Mouse (Mus musculus) intestine, embryonic 14.5 days (tissue): ENCODE measurements around the gene Gm11541. TPM values are rescaled to one million over a fixed set of nuclear protein-coding genes. Genes with fewer than 3 reads are reported as not detected.

ENCODE experiments used
- ATAC-seq: fragments of 200-750 bp; cut with Nextera tagmentation; replicated peaks from 2 replicates; pipeline ENCODE4 v1.8.0; 2017; ENCODE audit warnings: low read depth, moderate number of reproducible peaks, moderate TSS enrichment, moderate library complexity; ENCODE audit not compliant: low FRiP score, low TSS enrichment
- DNase-seq: peaks from one replicate; pipeline ENCODE4 v3.0.0-alpha.2; 2018; ENCODE audit warnings: low spot score
- H3K27ac ChIP-seq: fragments of 300-500 bp; sonication (generic); 2 replicates; pipeline ENCODE4 v1.5.1; 2014; ENCODE audit warnings: low read depth, mild to moderate bottlenecking, control low read depth
- H3K27me3 ChIP-seq: fragments of 300-500 bp; sonication (generic); replicated peaks from 2 replicates; pipeline ENCODE4 v1.6.1; 2014; ENCODE audit warnings: low read length, control low read depth; ENCODE audit not compliant: control insufficient read depth, insufficient read depth
- H3K36me3 ChIP-seq: fragments of 300-500 bp; sonication (generic); 2 replicates; pipeline ENCODE4 v1.6.1; 2014; ENCODE audit warnings: low read length, control low read depth; ENCODE audit not compliant: control insufficient read depth, insufficient read depth
- H3K4me1 ChIP-seq: fragments of 300-500 bp; sonication (generic); replicated peaks from 2 replicates; pipeline ENCODE4 v1.6.1; 2014; ENCODE audit warnings: low read length, control low read depth, mixed read lengths; ENCODE audit not compliant: control insufficient read depth, insufficient read depth
- H3K4me2 ChIP-seq: fragments of 300-500 bp; sonication (generic); 2 replicates; pipeline ENCODE4 v1.6.1; 2014; ENCODE audit warnings: low read length
- H3K4me3 ChIP-seq: fragments of 300-500 bp; sonication (generic); 2 replicates; pipeline ENCODE4 v1.5.1; 2014; ENCODE audit warnings: low read depth, low read length, control low read depth, mixed read lengths
- H3K9ac ChIP-seq: fragments of 300-500 bp; sonication (generic); 2 replicates; pipeline ENCODE4 v1.6.1; 2014; ENCODE audit warnings: mild to moderate bottlenecking, low read length
- H3K9me3 ChIP-seq: fragments of 300-500 bp; sonication (generic); 2 replicates; pipeline ENCODE4 v1.6.1; 2016; ENCODE audit warnings: low read length, control low read depth; ENCODE audit not compliant: control insufficient read depth
- WGBS: fragments of 180-500 bp; shearing (Covaris S2); extraction: QIAGEN DNeasy Blood & Tissue Kit; methylation state at CpG from one replicate; pipeline ENCODE4 v1.1.7; 2014; 5-methylcytosine and 5-hydroxymethylcytosine counted together
- polyA plus RNA-seq: library from polyadenylated mRNA; unstranded; fragments of >200 nt; fragmentation: Nextera tagmentation; extraction: Ambion mirVana; gene quantifications from 2 replicates; pipeline ENCODE4 v1.2.1, GENCODE M21; 2014

Gene Gm11541
- polyA plus RNA-seq, 1 experiment from 2014 or later = 0.89 TPM

GRCm38 (mm10) chr11:94727306-94727705, 23.0 kb upstream of the Gm11541 start:
- Histone ChIP-seq H3K27me3 (no peaks in the 10 kb centered on the region), H3K9ac (no peak overlapping the region), H3K4me3 (no peak overlapping the region), H3K4me1 (no peaks in the 10 kb centered on the region), H3K36me3 (no peaks in the 10 kb centered on the region), H3K9me3 (no peaks in the 10 kb centered on the region), H3K27ac (no peak overlapping the region), H3K4me2 (no peak overlapping the region)
- 83% methylated on average over 3 of the region's 3 CpGs for WGBS
- DNase-seq (no peak), ATAC-seq (no peak)

- no peaks in the 10 kb centered on the region for H3K9me3 ChIP-seq
- no peak overlapping the region for H3K27ac ChIP-seq
- DNase-seq (no peak), ATAC-seq (no peak)
- no peak overlapping the region for H3K4me2 ChIP-seq
- H3K4me3 ChIP-seq = no peak overlapping the region
- peaks cover 15% of the 10 kb centered on the region; the same call in 1 of the 2 replicates for H3K4me1 ChIP-seq
- 0 out of 2 replicates have a peak, but pooled peaks cover 3% of the 10 kb centered on the region for H3K27me3 ChIP-seq
- H3K36me3 ChIP-seq = no peaks in the 10 kb centered on the region
- 72% methylated on average over 2 of the region's 2 CpGs for WGBS
- H3K9ac ChIP-seq = no peak overlapping the region
Measured at GRCm38 (mm10) chr11:94719216-94719615, 14.9 kb upstream of the Gm11541 start.

- Histone ChIP-seq H3K27ac (no peak overlapping the region), H3K9me3 (no peaks in the 10 kb centered on the region), H3K9ac (no peak overlapping the region), H3K4me3 (no peak overlapping the region), H3K4me2 (no peak overlapping the region), H3K27me3 (0 out of 2 replicates have a peak, but pooled peaks cover 6% of the 10 kb centered on the region), H3K36me3 (no peaks in the 10 kb centered on the region), H3K4me1 (peaks cover 15% of the 10 kb centered on the region; the same call in 1 of the 2 replicates)
- WGBS = 92% methylated on average over 7 of the region's 7 CpGs
- ATAC-seq = no peak
- no peak for DNase-seq
Measured at GRCm38 (mm10) chr11:94718113-94718909, 14.0 kb upstream of the Gm11541 start.

DNA sequence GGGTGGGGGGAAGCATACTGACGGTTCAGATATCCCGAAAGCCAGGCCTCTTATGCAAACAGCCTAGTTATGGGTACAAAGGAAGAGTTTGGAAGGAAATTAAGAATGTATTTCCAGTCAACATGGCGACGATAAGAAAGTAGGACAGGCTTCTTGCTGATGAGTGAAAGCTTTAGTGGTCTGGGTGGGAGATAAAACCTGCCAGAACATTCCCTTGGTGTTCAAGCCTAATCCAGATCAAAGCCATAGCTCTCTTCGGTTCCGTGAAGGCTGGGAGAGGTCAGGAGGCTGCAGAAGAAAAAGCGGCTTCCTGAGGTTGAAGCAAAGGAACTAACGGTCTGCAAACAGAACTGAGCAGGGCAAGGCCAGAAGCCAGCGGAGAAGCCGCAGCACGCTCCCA, 12.9 kb upstream of the Gm11541 start:
- DNase-seq (no peak), ATAC-seq (no peak)
- H3K9me3 ChIP-seq = no peaks in the 10 kb centered on the region
- H3K36me3 ChIP-seq = no peaks in the 10 kb centered on the region
- H3K27ac ChIP-seq = no peak overlapping the region
- peak overlapping the region; percentile 32; the same call in 1 of the 2 replicates for H3K4me2 ChIP-seq
- peaks cover 22% of the 10 kb centered on the region; the same call in 1 of the 2 replicates for H3K4me1 ChIP-seq
- H3K4me3 ChIP-seq = no peak overlapping the region
- no peak overlapping the region for H3K9ac ChIP-seq
- 35% methylated on average over 11 of the region's 11 CpGs for WGBS
- 0 out of 2 replicates have a peak, but pooled peaks cover 6% of the 10 kb centered on the region for H3K27me3 ChIP-seq

DNA sequence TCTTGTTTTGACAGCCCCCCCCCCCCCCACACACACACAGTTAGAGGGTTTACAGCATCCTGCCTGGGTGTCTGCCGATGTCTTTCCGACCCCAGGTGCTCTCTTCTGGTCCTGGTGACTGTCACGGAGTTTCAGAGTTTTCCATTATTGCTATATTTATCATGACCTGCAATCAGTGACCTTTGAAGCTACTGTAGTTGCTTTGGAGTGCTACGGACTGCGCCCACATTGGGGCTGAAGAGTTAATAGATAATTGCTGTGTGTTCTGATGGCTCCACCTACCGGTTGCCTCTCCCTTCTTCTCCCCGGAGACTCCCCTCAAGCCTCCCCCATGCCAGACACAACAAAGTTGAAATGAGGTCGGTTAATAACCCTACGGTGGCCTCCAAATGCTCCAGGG, 12.5 kb upstream of the Gm11541 start:
- peak overlapping the region; percentile 32 for H3K4me2 ChIP-seq
- 3% methylated on average over 9 of the region's 9 CpGs for WGBS
- ATAC-seq = peak; percentile 81

GRCm38 (mm10) chr11:94715622-94716021, 11.3 kb upstream of the Gm11541 start:
- DNase-seq (no peak), ATAC-seq (no peak)
- Histone ChIP-seq H3K9me3 (no peaks in the 10 kb centered on the region), H3K36me3 (no peaks in the 10 kb centered on the region), H3K27me3 (0 out of 2 replicates have a peak, but pooled peaks cover 6% of the 10 kb centered on the region), H3K9ac (no peak overlapping the region), H3K27ac (no peak overlapping the region), H3K4me2 (no peak overlapping the region), H3K4me3 (no peak overlapping the region), H3K4me1 (peaks cover 16% of the 10 kb centered on the region; the same call in 1 of the 2 replicates)
- 75% methylated on average over 5 of the region's 5 CpGs for WGBS

More for the DNA sequence above, 12.5 kb upstream of the Gm11541 start:
- Histone ChIP-seq H3K4me1 (peaks cover 20% of the 10 kb centered on the region; the same call in 1 of the 2 replicates), H3K9me3 (no peaks in the 10 kb centered on the region), H3K36me3 (no peaks in the 10 kb centered on the region), H3K9ac (no peak overlapping the region), H3K4me3 (no peak overlapping the region), H3K27me3 (0 out of 2 replicates have a peak, but pooled peaks cover 6% of the 10 kb centered on the region), H3K27ac (no peak overlapping the region)
- DNase-seq = peak; percentile 60

- Histone ChIP-seq H3K36me3 (no peaks in the 10 kb centered on the region), H3K9ac (no peak overlapping the region), H3K4me1 (peaks cover 16% of the 10 kb centered on the region; the same call in 1 of the 2 replicates), H3K4me2 (no peak overlapping the region), H3K27ac (0 out of 2 replicates have a peak overlapping the region, but pooled peaks have one; percentile 16), H3K27me3 (0 out of 2 replicates have a peak, but pooled peaks cover 6% of the 10 kb centered on the region), H3K9me3 (no peaks in the 10 kb centered on the region), H3K4me3 (no peak overlapping the region)
- no peak for ATAC-seq
- 35% methylated on average over 11 of the region's 11 CpGs for WGBS
- no peak for DNase-seq
Measured at GRCm38 (mm10) chr11:94713246-94713860, 9.1 kb upstream of the Gm11541 start.

DNA sequence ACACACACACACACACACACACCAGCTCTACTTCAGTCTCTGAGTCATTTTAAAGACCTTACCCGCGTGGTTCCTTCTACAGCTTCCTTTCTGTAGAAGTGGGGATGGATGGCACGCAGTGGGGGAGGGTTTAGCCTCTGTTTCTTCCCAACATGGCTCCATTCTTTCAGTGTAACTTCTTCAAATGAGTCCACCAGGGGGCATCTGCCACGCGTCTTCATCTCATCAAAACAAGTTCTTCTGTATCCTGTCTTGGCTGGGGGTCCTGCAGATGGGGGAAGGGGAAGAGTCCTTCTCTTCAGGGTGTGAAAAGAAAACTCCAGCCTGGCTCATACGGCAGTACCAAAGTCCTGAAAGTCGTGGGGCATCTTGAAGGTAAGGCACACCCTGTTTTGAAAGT, 279 bp downstream of the Gm11541 start:
- H3K9ac ChIP-seq = no peak overlapping the region
- no peaks in the 10 kb centered on the region for H3K27me3 ChIP-seq
- no peak for DNase-seq
- no peak for ATAC-seq
- 47% methylated on average over 7 of the region's 7 CpGs for WGBS
- peaks cover 3% of the 10 kb centered on the region; the same call in 1 of the 2 replicates for H3K9me3 ChIP-seq
- H3K4me1 ChIP-seq = peaks cover 21% of the 10 kb centered on the region; the same call in 1 of the 2 replicates
- 0 out of 2 replicates have a peak overlapping the region, but pooled peaks have one; percentile 29 for H3K27ac ChIP-seq
- no peak overlapping the region for H3K4me2 ChIP-seq
- no peak overlapping the region for H3K4me3 ChIP-seq
- no peaks in the 10 kb centered on the region for H3K36me3 ChIP-seq
